Mouse (Mus musculus): ENCODE results near the gene Asmt.

DNA sequence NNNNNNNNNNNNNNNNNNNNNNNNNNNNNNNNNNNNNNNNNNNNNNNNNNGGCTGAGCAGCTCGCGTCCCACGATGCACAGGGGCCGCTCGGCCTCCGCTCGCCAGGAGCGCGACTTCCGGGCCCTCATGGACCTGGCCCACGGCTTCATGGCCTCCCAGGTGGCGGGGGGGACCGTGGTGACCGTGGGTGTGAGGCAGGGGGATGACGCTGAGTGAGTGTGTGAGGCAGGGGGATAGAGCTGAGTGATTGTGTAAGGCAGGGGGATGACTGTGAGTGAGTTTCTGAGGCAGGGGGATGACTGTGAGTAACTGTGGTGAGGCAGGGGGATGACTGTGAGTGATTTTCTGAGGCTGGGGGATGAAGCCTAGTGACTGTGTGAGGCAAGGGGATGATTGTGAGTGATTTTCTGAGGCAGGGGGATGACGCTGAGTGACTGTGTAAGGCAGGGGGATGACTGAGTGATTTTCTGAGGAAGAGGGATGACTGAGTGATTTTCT lies at the start of gene Asmt:
- no peak for TF ChIP-seq CTCF (IDR thresholded peaks at IDR 0.05; ENCODE audit: extremely low read depth, insufficient read depth, low read length)
- TF ChIP-seq POLR2A (IDR thresholded peaks at IDR 0.05; ENCODE audit: extremely low read depth, insufficient read depth, low read length), result no peak

All from cortical plate, adult 2 months (tissue).